Comparison of ENCODE assay signal across 8 mouse cellular contexts in genomic region chr11:43433254-43434023, GRCm38 (mm10). TPM values are rescaled to one million over a fixed set of nuclear protein-coding genes. Genes with fewer than 3 reads are reported as not detected.
DNase-seq lines count a peak whose midpoint lies in the region; ATAC-seq lines count a peak whose summit lies in the region.

Slu7 (plus strand) TSS chr11:43433744.

- ATAC-seq in forebrain, embryonic 15.5 days (replicated peaks) = peak; percentile 89
- ATAC-seq in lung, embryonic 16.5 days (ENCODE audit: low read depth) = peak; percentile 86

- intact Hi-C loops in heart, postnatal 25 days (cut with DNase I) = no loop called here

- peak within 1 kb of the TSS; percentile 98 for H3K4me3 ChIP-seq in forebrain, embryonic 15.5 days
- peak within 1 kb of the TSS; percentile 88 for H3K4me3 ChIP-seq in lung, embryonic 16.5 days (ENCODE audit: low read length)

- H3K36me3 ChIP-seq in forebrain, embryonic 15.5 days = peaks cover 14% of the 10 kb centered on the region
- peaks cover 6% of the 10 kb centered on the region; the same call in 1 of the 2 replicates for H3K36me3 ChIP-seq in lung, embryonic 16.5 days (ENCODE audit: control insufficient read depth, insufficient read depth, low read length)

- peak within 1 kb of the TSS; percentile 71 for H3K27ac ChIP-seq in forebrain, embryonic 15.5 days (replicated peaks)
- H3K27ac ChIP-seq in lung, embryonic 16.5 days (ENCODE audit: low read length) = peak within 1 kb of the TSS; percentile 47; the same call in 1 of the 2 replicates

- WGBS in forebrain, embryonic 15.5 days = 8% methylated on average over 38 of the region's 38 CpGs
- WGBS in lung, embryonic 16.5 days = 8% methylated on average over 38 of the region's 38 CpGs

- peaks cover 12% of the 10 kb centered on the region for H3K4me1 ChIP-seq in forebrain, embryonic 15.5 days
- peaks cover 6% of the 10 kb centered on the region for H3K4me1 ChIP-seq in lung, embryonic 16.5 days (replicated peaks; ENCODE audit: control insufficient read depth, insufficient read depth, low read length)

- peak within 1 kb of the TSS; percentile 59 for H3K4me2 ChIP-seq in forebrain, embryonic 15.5 days (replicated peaks)
- H3K4me2 ChIP-seq in lung, embryonic 16.5 days (ENCODE audit: low read depth, low read length) = peak within 1 kb of the TSS; percentile 72

- H3K9me3 ChIP-seq in forebrain, embryonic 15.5 days = no peaks in the 10 kb centered on the region
- H3K9me3 ChIP-seq in lung, embryonic 16.5 days (ENCODE audit: control insufficient read depth, low read length) = no peaks in the 10 kb centered on the region

- peak within 1 kb of the TSS; percentile 79 for H3K9ac ChIP-seq in forebrain, embryonic 15.5 days (replicated peaks)
- H3K9ac ChIP-seq in lung, embryonic 16.5 days (ENCODE audit: low read length) = peak within 1 kb of the TSS; percentile 88

- no peaks in the 10 kb centered on the region for H3K27me3 ChIP-seq in forebrain, embryonic 15.5 days
- H3K27me3 ChIP-seq in lung, embryonic 16.5 days (ENCODE audit: control insufficient read depth, insufficient read depth, low read depth, low read length) = no peaks in the 10 kb centered on the region

- DNase-seq in MN1 (ENCODE audit: low spot score) = peak; percentile 93
- DNase-seq in cerebellum, adult 11-12 months = peak; percentile 72
- DNase-seq in heart, postnatal 25 days (ENCODE audit: low spot score) = peak; percentile 21
- peak; percentile 44 to 73 for DNase-seq in layer of hippocampus, adult 18-20 months (ENCODE audit: low spot score in 2 of 2)
- peak; percentile 35 for DNase-seq in ovary, postnatal 10 days (ENCODE audit: low spot score)
- DNase-seq in thymus, postnatal 0 days (ENCODE audit: low spot score) = peak; percentile 89

RNA-seq across cellular contexts. Expression of gene Slu7, which starts in this region (rescaled TPM):
- polyA plus RNA-seq in forebrain, embryonic 15.5 days (2015; fragmentation: Nextera tagmentation; extraction: Ambion mirVana) = 72.1 and 75.4 TPM in 2 replicates
- total RNA-seq in heart, postnatal 25 days (2021) = 10 to 100 TPM; 26.2 to 27.0 TPM
- 10 to 100 TPM; 54.0 to 55.2 TPM for total RNA-seq in layer of hippocampus, adult 18-20 months (2021)
- polyA plus RNA-seq in lung, embryonic 16.5 days (2015; fragmentation: Nextera tagmentation; extraction: Ambion mirVana) = 52.2 and 58.0 TPM in 2 replicates
- polyA plus RNA-seq in thymus, postnatal 0 days (2015; fragmentation: Nextera tagmentation; extraction: Ambion mirVana) = 66.2 and 71.7 TPM in 2 replicates

Comparison
In these comparisons a context has a peak if more than half of its experiments do, and no peak if none do; other contexts are left out.
1. Peak in every context shown above with its lines: DNase-seq, ATAC-seq, H3K4me3 ChIP-seq and H3K27ac ChIP-seq.
2. DNase-seq: peak in every context shown above with its lines; median percentile 93 in MN1; 89 in thymus, postnatal 0 days; 72 in cerebellum, adult 11-12 months; 58 in layer of hippocampus, adult 18-20 months; 35 in ovary, postnatal 10 days; 21 in heart, postnatal 25 days.